Mouse (Mus musculus) ES-E14 (cell line): ENCODE measurements around the gene Anks1b. TPM values are rescaled to one million over a fixed set of nuclear protein-coding genes. Genes with fewer than 3 reads are reported as not detected.

Source experiments
- DNase-seq: peaks from one replicate; pipeline ENCODE4 v3.0.0-alpha.2; 2013; ENCODE audit warnings: low read depth, low spot score
- H3K27ac ChIP-seq: 2 replicates; pipeline ENCODE4 v1.5.1; 2012; ENCODE audit warnings: low read depth, mild to moderate bottlenecking, low read length, moderate library complexity, mixed read lengths; ENCODE audit not compliant: poor library complexity, insufficient read depth, severe bottlenecking
- H3K36me3 ChIP-seq: 2 replicates; pipeline ENCODE4 v1.6.1; 2012; ENCODE audit warnings: mild to moderate bottlenecking, low read length, moderate library complexity, mixed read lengths; ENCODE audit not compliant: control insufficient read depth, poor library complexity, insufficient read depth, severe bottlenecking
- H3K4me1 ChIP-seq, 2 experiments: fragments of 150-350 bp in 1 of 2; sonication (generic) in 1 of 2; 2 replicates each; pipeline ENCODE4 v1.6.1; 2012; ENCODE audit warnings: low read length in 2 of 2, mild to moderate bottlenecking in 1 of 2, mixed read lengths in 1 of 2; ENCODE audit not compliant: control insufficient read depth in 2 of 2, insufficient read depth in 2 of 2, poor library complexity in 1 of 2
- H3K4me3 ChIP-seq, 2 experiments: fragments of 150-350 bp in 1 of 2; sonication (generic) in 1 of 2; 2 replicates each; pipeline ENCODE4 v1.5.1; 2012; ENCODE audit warnings: low read length in 2 of 2, low read depth in 1 of 2, mild to moderate bottlenecking in 1 of 2, mixed read lengths in 1 of 2; ENCODE audit not compliant: insufficient read depth in 1 of 2, poor library complexity in 1 of 2, severe bottlenecking in 1 of 2
- H3K9ac ChIP-seq: 2 replicates; pipeline ENCODE4 v1.6.1; 2012; ENCODE audit warnings: low read depth, mild to moderate bottlenecking, low read length, mixed read lengths; ENCODE audit not compliant: poor library complexity, insufficient read depth, severe bottlenecking
- H3K9me3 ChIP-seq: fragments of 150-350 bp; sonication (generic); 2 replicates; pipeline ENCODE4 v1.6.1; 2012; ENCODE audit warnings: low read depth, mild to moderate bottlenecking, low read length; ENCODE audit not compliant: control insufficient read depth, insufficient read depth
- CHD2 ChIP-seq: IDR thresholded peaks from 2 replicates; pipeline ENCODE4 v1.6.1; 2014; ENCODE audit warnings: mild to moderate bottlenecking, low read depth, low read length, inconsistent platforms
- HCFC1 ChIP-seq: IDR thresholded peaks from 2 replicates; pipeline ENCODE4 v1.6.1; 2012; ENCODE audit warnings: low read length, inconsistent platforms, borderline replicate concordance; ENCODE audit not compliant: insufficient read depth
- MAFK ChIP-seq: IDR thresholded peaks from 2 replicates; pipeline ENCODE4 v1.6.1; 2014; ENCODE audit warnings: mild to moderate bottlenecking, low read depth, low read length, inconsistent platforms; ENCODE audit not compliant: insufficient read depth
- ZC3H11A ChIP-seq: IDR thresholded peaks from 2 replicates; pipeline ENCODE4 v1.6.1; 2012; ENCODE audit warnings: low read depth, mild to moderate bottlenecking, inconsistent platforms, low read length, borderline replicate concordance
- ZNF384 ChIP-seq: IDR thresholded peaks from 2 replicates; pipeline ENCODE4 v1.6.1; 2012; ENCODE audit warnings: low read depth, low read length, inconsistent platforms
- in situ Hi-C, 2 experiments: fragments of 600-800 bp; cut with MboI; formaldehyde crosslinking; loops; one replicate each; pipeline ENCODE4 v1.15.1; 2025; ENCODE audit warnings: low sequenced_read_pairs in 2 of 2, inconsistent platforms in 1 of 2; ENCODE audit not compliant: unreplicated experiment in 2 of 2
- total RNA-seq: library from RNA; depleted of rRNA; stranded (reverse); fragments of 300-350 nt; gene quantifications from 2 replicates; pipeline ENCODE4 v1.2.3, GENCODE M21; 2012

Anks1b gene
- total RNA-seq, 1 experiment = 2.6 TPM

DNA sequence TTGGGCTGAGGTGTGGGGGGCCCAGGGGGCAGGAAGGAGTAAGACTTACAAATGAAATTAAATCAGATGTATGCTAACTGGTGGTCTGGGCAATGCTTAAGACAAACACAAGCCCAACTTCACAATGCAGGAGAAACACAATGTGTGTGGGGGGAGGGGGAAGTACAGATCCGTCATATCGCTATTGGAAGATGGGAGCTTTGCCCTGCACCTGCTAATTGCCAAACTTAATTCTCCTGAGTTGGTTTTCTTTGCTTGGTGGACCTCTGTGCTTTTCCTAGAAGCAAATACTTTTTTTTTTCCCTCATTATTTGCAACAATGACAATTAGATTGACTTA lies 957.9 kb downstream of the Anks1b start:
- Histone ChIP-seq H3K9ac (no peak overlapping the region), H3K9me3 (no peaks in the 10 kb centered on the region), H3K36me3 (no peaks in the 10 kb centered on the region), H3K4me3 (no peak overlapping the region), H3K27ac (no peak overlapping the region), H3K4me1 (peaks cover 0 to 2% of the 10 kb centered on the region in 2 experiments; a peak in 1 of 4 replicates)
- in situ Hi-C loops = no loop called here
- no peak for DNase-seq
- TF ChIP-seq CHD2 = no peak
- TF ChIP-seq HCFC1 = no peak
- TF ChIP-seq ZNF384 = no peak
- no peak for TF ChIP-seq MAFK
- no peak for TF ChIP-seq ZC3H11A

DNA sequence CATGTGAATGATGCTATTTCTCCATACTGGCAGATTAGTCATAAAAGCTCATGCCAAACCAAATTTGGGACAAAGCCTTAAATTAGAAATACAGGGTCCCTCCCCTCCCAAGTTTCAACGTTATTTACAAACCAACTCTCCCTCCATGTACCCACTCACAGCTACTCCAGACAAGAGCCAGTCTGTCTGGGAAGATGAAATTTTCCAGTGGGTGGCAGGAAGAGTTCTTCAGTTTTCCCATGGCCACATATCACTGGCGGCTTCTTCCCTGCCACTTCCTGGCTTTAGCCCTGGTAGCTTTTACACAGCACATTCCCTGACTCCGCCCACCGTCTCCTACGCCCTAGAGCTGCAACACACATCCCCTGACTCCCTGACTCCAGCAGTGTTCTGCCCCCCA lies 961.0 kb downstream of the Anks1b start:
- Histone ChIP-seq H3K4me3 (no peak overlapping the region), H3K9me3 (no peaks in the 10 kb centered on the region), H3K4me1 (peaks cover 0 to 2% of the 10 kb centered on the region in 2 experiments; a peak in 1 of 4 replicates), H3K36me3 (no peaks in the 10 kb centered on the region), H3K27ac (no peak overlapping the region), H3K9ac (no peak overlapping the region)
- in situ Hi-C loops = no loop called here
- no peak for DNase-seq
- TF ChIP-seq ZC3H11A = no peak
- TF ChIP-seq CHD2 = no peak
- TF ChIP-seq ZNF384 = no peak

DNA sequence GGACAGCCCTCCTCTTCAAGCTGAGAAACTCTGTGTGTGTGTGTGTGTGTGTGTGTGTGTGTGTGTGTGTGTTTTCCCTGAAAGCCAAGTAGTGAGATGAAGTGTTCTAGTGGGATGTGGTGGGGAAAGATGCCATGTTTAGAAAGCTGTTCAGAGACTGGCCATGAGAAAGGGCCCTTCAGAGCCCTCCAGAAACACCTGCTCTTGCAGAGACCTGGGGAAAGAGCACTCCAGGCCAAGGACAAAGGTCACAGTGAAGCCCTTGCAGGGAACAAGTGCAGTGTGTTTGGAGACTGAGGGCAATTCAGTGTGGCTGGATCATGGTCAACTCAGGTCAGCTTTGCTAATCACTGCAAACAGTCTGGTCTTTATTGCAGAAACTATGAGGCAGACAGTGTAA lies 961.9 kb downstream of the Anks1b start:
- TF ChIP-seq CHD2 (no peak), MAFK (no peak), ZNF384 (no peak), HCFC1 (no peak)
- in situ Hi-C loops = no loop called here
- Histone ChIP-seq H3K4me1 (peaks cover 0 to 2% of the 10 kb centered on the region in 2 experiments; a peak in 1 of 4 replicates), H3K27ac (no peak overlapping the region), H3K9ac (no peak overlapping the region), H3K9me3 (no peaks in the 10 kb centered on the region), H3K4me3 (no peak overlapping the region), H3K36me3 (no peaks in the 10 kb centered on the region)
- no peak for DNase-seq

DNA sequence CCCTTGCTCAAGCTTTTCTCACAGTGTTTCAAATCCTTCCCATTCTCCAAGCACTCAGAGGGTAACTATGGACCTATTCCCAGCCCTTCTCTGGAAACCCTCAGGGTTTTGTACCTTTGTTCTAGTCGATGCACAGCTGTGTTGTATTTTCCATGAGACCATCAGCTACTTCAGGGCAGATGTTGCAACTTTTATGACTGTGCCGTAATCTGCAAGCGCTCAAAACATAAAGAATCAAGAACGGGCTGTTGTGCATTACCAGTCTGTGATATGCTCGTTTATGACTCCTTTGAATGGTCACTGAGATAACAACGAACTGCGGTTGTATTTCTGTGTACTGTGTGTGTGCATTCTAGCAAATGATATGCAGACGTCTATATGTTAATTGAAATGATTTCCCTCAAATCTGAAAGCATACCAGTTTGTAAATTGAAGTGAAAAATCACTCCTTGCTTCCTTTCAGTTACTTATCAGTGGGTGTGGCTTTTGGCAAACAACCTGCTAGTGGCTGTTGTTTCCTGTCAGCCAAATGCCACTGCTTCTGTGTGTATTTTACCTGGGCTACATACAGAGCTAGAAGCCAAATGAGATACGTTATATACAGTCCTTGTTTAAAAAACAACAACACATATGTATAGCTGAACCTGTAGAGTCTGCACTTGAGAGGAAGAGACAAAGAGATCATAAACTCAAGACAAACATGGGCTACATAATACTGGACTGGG lies 966.5 kb downstream of the Anks1b start:
- Histone ChIP-seq H3K27ac (no peak overlapping the region), H3K36me3 (no peaks in the 10 kb centered on the region), H3K9me3 (no peaks in the 10 kb centered on the region), H3K9ac (no peak overlapping the region), H3K4me1 (no peaks in the 10 kb centered on the region), H3K4me3 (no peak overlapping the region)
- in situ Hi-C loops = no loop called here
- TF ChIP-seq CHD2 (no peak), MAFK (no peak), ZNF384 (no peak), HCFC1 (no peak), ZC3H11A (no peak)
- no peak for DNase-seq

DNA sequence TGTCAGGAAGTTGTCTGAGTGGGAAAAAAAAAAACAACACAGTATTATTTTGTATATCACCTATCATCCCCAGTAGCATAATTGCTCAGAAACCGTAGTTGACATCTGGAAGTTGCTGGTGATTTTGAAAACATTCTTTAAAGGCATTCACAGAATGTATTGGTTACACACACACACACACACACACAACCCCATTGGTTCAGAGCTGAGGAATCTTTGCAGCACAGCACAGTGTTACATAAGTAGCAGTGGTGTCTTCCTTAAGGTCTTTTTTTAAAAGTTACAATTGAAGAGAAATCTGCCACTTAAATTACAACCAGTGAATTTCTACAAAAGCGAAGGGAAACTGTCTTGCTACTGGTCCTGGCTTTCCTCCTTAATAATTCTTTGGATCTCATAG lies 969.1 kb downstream of the Anks1b start:
- in situ Hi-C loops = no loop called here
- H3K36me3 ChIP-seq = no peaks in the 10 kb centered on the region
- no peak overlapping the region for H3K27ac ChIP-seq
- no peak overlapping the region for H3K9ac ChIP-seq
- no peak for DNase-seq
- no peaks in the 10 kb centered on the region for H3K4me1 ChIP-seq
- H3K4me3 ChIP-seq = no peak overlapping the region
- TF ChIP-seq MAFK (no peak), ZC3H11A (no peak), ZNF384 (no peak), CHD2 (no peak), HCFC1 (no peak)
- H3K9me3 ChIP-seq = no peaks in the 10 kb centered on the region
